Mouse (Mus musculus) adipose tissue, adult 10 weeks (tissue): ENCODE data around the gene Mup2. TPM values are rescaled to one million over a fixed set of nuclear protein-coding genes. Genes with fewer than 3 reads are reported as not detected.

Source experiments
- polyA plus RNA-seq: library from polyadenylated mRNA; stranded (reverse); fragments of 350-450 nt; fragmentation: Illumina TruSeq; extraction: RNeasy Lipid Tissue Mini Kit (QIAGEN cat#74804); gene quantifications from one replicate; pipeline ENCODE4 v1.2.3, GENCODE M21; 2014; ENCODE audit warnings: low read depth, low replicate concordance

Gene Mup2
- not detected for polyA plus RNA-seq

GRCm38 (mm10) chr4:60154189-60154588 is at the start of gene Mup2:
Gene Mup2 (minus strand): TSS chr4:60154289.

Other genes starting within 250 kb of the Mup2 start
- gene Slc46a2, start 239.2 kb downstream of the Mup2 start, polyA plus RNA-seq, result 16.7 TPM
- gene Mup4, start 193.6 kb downstream of the Mup2 start, polyA plus RNA-seq, result 2.2 TPM
- gene Mup6, start 190.0 kb downstream of the Mup2 start, polyA plus RNA-seq, result 20.9 TPM
- not detected for gene Mup7, start 83.8 kb downstream of the Mup2 start, polyA plus RNA-seq
- not detected for gene Mup8, start 68.3 kb upstream of the Mup2 start, polyA plus RNA-seq